Mouse (Mus musculus) C2C12 (cell line): ENCODE results near the gene Ankzf1.

ENCODE experiments used
- CTCF ChIP-seq: IDR thresholded peaks from one replicate; pipeline ENCODE4 v1.5.1; 2011; ENCODE audit not compliant: control insufficient read depth, insufficient read depth, insufficient read length
- MYOD1 ChIP-seq: IDR thresholded peaks from one replicate; pipeline ENCODE4 v1.6.1; 2011; ENCODE audit warnings: low read depth; ENCODE audit not compliant: control insufficient read depth, insufficient read length

DNA sequence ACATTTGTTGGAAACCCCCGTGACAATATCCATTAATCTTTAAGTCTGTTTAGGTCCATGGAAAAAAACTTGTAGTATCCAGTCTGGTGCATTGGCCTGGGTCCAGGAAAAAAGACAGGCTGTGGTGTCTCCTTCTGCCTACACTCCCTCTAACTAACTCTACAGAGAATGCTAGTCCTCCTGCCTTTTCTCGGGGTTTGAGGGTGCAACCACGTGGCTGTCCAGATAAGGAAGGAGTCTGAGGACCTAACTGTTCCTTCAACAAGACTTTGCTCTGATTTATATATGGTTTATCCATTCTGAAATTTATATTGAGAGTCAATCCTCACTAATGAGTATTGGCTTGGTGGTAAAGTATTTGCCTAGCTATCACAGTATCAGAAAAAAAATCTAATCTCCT lies 36.1 kb upstream of the Ankzf1 start:
- TF ChIP-seq MYOD1, result no peak
- TF ChIP-seq CTCF, result no peak
